Mouse (Mus musculus): ENCODE measurements at regions not wholly inside any gene's neighbourhood (a gene's known extent, or its start where the extent isn't known, plus 50 kb on each side); places are given as distances from the start of the nearest gene placed in this dataset.

DNA sequence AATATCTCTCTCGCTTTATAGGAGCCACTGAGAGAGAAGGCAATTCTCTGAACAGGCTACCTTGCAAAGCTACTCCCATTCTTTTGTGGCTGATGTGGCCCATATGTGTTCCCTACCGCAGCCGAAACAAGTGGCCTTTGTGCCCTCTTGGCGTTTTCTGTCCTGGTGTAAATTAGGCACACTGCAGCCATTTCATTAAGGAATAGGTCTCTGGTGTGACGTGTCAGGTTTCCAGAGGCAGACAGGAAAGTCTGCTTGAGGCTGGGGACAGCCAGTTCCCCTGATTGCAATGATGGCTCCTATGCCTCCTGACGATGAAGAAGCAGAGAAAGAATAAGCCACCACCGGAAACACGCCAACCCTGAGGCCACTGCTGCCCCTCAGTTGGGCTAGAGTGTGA, 59.3 kb upstream of the Bcor start:
- DNase-seq: no peak

GRCm38 (mm10) chrX:12224314-12224713, 64.2 kb upstream of the Bcor start:
- no peak for DNase-seq

DNA sequence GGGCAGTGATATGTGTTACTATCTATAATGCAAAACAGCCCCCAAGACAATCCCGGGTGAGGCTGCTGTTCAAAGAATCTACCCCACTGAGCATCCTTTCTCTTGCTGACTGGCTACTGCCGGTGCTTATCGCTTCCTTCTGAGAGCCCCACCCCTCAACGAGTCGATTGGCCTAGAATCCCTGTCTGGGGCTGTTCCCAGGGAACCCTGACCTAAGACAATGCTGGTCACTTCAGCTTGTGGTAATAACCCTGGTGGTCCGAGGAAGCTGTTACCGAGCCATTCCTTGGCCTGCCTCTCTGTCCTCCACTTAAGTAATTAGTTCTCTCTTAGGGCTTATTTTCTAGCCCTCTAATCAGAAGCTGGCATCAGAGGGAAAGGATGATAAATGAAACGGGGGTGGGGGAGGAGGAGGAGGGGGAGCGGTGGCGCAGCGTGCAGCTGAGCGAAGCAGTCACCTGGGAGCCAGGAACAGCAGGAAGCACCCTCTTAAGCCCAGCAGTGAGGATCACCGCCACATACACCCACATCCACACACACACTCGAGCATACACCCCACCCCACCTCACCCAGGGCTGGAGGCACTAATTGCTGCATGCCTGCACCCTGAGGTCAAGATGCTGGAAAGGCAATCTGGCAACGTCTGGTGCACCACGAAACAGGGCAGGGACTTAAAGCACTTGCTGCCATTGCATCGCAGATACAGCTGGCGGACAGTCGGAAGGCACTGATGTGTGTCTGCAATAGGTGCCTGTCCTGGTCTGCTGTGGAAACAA, 65.1 kb upstream of the Bcor start:
- peak in 1 of 2 experiments; percentile 18 for DNase-seq

DNA sequence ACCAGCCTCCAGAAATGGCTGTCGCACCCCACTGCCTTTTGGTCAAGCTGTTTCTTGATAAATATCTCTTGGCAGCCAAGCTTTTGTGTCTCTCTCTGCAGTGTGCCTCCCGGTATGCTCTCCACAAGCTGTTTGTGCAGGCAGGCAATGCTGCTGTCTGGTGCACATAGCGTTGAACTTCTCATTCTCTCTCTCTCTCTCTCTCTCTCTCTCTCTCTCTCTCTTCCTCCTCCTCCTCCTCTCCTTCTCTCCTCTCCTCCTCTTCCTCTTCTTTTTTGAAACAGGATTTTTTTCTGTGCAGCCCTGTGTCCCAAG, 65.7 kb upstream of the Bcor start:
- DNase-seq: no peak

GRCm38 (mm10) chrX:12240505-12241011, 80.4 kb upstream of the Bcor start:
- peak in 1 of 2 experiments; percentile 24 for DNase-seq

DNA sequence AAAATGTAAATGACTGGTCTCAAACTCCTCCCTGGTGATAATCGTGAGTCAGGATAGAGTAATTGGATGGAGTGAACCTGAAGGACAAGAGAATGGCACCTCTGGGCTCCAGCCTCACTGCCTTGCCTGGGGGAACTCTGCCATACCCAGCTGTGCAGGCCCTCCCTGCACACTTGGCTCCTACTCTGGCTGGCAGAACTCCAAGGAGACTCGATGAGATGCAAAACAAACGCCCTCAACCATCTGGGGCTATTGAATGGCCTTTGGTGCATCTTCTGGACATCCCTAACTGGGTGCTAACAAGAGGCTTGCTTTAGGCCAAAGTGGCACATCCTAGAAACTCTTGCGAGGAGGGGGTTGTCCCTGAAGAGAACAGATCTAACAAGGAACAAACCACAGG, 81.6 kb upstream of the Bcor start:
- DNase-seq: no peak

GRCm38 (mm10) chrX:12249071-12249470, 88.9 kb upstream of the Bcor start:
- no peak for DNase-seq

DNA sequence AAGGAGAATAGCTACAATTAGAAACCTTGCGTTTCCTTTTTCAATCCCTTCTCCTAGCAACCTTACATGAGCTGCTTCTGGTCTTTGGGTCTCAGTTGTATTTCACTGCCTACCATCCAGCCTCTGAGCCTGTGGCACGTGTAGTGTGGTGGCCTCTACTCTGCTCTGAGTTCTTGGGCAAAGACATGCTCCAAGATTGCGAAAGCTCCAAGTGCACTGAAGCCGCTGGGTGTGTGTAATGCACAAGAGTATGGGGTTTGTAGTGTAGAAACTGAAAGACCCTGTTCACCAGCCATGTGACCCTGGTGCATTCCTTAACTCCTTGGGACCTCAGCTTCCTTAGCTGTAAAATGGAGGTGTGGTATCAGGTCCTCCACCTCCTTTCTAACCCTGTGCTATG, 89.8 kb upstream of the Bcor start:
- DNase-seq: no peak

DNA sequence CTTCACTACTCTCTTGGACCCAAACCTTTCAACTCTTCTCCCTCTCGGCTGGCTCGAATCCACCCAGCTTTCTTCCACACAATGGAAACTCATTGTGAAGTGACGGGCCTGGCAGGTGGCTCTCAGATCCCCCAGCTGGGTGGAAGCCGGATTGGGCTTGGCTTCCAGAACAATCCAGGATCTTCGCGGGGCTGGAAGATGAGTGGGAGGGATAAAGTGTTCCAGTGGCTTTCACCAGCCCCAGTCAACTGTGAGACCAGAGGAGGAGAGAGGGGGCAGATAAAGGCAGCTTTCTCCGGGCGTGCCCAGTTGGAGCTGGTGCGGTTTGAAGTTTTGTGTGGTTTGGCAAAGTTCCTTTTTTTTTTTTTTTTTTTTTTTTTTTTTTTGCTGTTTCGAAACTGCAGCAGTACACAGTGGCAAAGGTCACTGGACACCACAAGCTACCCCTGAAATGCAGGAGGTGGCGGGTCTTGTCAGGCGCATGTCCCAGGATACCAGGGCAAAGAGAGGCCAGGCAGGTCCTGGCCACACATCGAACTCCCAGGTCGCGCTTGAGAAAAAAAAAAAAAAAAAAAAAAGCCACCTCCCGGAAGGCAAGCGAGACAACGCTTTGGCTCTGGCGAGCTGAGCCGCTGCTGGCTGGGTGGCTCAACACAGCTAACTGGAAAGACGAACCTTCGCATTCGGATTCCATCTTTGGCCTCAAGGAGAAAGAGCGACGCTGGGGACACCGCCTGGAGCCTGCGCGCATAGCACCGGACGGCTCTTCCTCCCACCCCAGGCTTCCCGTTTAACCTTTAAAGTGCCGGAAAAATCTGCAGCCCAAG, 91.9 kb upstream of the Bcor start:
- peak; percentile 27 to 45 for DNase-seq

DNA sequence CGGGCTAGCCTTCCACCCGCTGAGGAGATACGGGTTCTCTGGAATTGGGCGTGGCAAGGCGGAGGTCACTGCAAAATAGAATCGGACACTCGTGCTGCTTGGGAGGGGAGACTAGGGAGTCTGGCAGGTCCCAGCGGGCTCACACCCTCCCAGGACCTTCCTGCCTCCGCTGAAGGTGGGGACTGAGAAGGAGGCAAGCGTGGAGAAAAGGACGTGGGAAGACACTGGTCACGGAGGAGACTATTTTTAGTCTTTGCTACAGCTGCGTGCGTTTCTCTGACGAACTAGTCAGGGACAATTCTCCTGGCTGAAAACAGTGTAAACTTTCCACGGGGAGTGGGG, 92.5 kb upstream of the Bcor start:
- no peak for DNase-seq

- no peak for DNase-seq
These were observed 96.6 kb upstream of the Bcor start for GRCm38 (mm10) chrX:12256758-12257157.

DNA sequence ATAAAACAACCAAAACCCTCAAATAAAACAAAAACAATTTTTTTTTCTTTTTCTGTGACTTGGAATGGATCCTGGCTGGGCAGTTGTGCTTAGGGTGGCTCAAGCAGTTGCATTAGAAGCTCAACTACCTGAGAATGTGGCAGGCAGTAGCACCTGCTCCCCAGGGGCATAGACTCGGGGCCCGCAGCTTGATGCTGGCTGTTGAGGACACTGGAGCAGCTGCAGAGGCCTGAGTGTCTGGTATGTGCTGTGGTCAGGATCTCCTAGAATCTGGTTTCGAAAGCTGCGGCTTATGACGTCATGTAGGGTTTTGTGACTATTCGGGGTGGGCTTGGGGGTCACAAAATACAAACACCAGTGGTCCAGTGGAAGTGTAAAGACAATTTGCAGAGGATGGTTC, 103.7 kb upstream of the Bcor start:
- no peak for DNase-seq

DNA sequence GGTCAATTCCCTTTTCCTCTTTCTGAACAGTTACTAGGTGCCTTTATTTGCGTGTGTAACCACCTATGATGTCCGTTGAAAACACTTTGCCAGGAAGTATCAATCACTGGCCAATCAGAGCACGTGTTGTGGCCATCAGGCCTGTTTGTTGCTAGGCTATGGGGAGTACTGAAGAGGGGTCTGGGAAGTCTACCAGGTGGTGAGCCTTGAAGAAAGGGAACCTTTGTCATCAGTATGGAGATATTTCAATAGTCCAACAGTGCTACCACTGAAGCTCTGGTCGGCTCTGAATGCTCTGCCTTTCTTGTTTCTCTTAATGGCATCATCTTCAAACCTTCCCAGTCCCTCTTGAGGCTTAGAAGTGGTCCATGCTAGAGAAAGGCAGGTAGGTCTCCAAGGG, 124.6 kb upstream of the Bcor start:
- DNase-seq: no peak

DNA sequence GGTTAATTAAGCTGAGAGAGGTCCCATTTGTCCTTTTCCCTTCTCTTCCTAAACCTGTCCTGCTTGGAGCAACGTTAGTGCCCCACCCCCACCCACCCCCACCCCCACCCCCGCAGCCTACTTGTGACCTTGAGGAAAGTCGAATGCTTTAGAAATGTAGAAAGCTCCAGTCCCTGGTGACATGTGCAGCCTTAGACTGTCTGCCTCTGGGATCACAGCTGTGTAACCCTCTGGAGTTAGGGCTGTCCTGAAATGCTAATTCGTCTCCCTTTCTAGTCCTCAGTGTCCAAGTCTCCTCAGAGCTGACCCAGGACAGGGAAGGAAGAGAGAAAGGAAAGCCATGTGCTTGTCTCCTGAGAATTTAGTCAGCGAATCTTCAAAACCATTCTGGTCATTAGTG, 125.0 kb upstream of the Bcor start:
- no peak for DNase-seq

GRCm38 (mm10) chrX:12285976-12286909, 126.1 kb upstream of the Bcor start:
- DNase-seq: no peak

GRCm38 (mm10) chrX:12286910-12287522, 126.9 kb upstream of the Bcor start:
- DNase-seq: no peak

DNA sequence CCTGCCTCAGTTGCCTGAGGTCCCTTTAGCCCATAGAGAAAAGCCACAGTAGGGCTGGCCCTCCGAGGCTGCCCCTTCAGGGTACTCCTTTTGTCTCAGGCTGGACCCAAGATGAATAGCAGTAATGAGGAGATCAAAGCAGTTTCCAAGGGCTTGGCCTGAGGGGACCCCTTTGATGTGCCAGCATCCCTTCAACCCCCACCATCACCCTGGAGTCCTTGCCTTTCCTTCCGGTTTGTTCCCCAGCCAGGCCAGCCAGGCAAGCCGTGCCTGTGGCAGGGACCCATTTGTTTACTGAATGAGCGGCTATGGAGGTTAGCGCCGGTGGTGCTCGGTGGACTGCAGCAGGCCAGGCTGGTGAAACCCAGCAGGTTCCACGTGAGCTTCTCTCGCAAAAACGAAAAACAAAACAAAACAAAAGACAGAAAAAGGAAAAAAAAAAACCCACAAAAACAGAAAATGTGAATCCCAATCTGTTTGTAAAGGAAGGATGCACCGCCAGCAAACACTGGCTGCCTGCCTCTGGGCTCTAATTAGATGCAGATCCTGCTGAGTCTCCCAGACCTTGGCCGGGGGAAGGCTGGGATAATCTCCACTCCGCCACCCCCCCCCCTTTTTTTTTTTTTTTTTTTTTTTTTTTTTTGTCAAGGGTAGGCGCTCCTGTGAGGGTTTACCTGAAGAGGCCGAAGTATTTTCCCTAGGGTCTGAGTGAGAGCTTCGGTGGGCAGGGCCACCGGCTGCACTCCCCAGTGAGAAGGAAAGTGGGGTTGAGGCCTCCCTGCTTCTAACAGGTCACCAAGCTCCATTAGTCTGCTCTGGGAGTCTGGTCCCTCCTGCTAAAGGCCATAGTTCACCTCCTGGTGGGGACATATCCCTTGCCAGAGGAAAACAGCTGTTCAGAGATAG, 127.8 kb upstream of the Bcor start:
- DNase-seq: no peak

GRCm38 (mm10) chrX:12288562-12289117, 128.5 kb upstream of the Bcor start:
- DNase-seq: no peak

- DNase-seq: no peak
These were observed 133.0 kb upstream of the Bcor start for GRCm38 (mm10) chrX:12293146-12293545.

DNA sequence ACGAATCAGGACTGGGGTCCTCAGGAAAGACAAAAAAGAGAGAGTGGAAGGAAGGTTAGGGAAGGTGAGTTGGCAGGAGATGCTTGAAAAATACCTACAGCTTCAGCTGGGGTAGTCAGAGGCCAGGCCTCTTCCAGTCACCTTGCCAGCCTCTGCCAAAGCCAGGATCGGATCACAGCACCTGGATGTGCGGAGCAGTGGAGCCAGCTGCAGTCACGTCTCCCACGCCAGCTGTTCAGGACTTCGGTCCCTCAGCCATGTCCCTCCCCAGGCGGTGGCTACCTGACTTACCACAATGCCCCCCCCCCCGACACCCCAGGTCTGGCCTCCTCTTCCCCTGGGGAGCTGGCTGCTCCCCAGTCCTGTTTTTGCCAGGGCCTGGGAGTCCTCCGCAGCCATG, 134.3 kb upstream of the Bcor start:
- DNase-seq: no peak

DNA sequence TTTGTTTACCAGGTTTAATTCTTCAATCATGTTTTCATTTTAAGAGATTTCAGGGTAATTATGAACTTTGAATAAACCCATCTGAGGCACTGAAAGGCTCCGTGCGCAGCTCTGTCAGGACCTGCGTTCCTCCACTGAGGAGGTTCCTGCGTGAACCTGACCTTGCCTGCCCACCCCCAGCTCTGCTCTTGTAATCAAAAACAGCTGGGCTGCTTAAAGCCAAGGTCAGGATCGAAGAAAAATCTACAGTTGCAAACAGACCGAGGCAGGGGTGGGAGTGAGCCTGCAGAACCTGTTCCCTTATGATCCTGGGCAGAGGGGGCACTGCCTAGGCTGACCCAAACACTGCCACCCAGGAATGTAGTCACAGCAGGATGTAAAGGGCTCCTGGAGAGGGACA, 134.8 kb upstream of the Bcor start:
- DNase-seq: no peak

Data from thymus, adult 18-20 months (tissue).